ENCODE assay signal across 19 mouse cellular contexts in genomic region chr7:97519935-97520334, GRCm38 (mm10). TPM values are rescaled to one million over a fixed set of nuclear protein-coding genes. Genes with fewer than 3 reads are reported as not detected.
DNase-seq lines count a peak whose midpoint lies in the region; ATAC-seq and TF ChIP-seq lines count a peak whose summit lies in the region.
"Had no signal": no experiment of that assay in that cellular context is flagged by ENCODE, and none has a peak within 500 bp of the region (broad histone marks: within the 10 kb centered on the region; RNA-seq: fewer than 3 reads in every experiment).

No protein-coding gene starts in this region.

- 46% methylated on average over 2 of the region's 2 CpGs for WGBS in forebrain, embryonic 13.5 days
- 85% methylated on average over 2 of the region's 2 CpGs for WGBS in forebrain, embryonic 11.5 days
- 70% methylated on average over 2 of the region's 2 CpGs for WGBS in midbrain, embryonic 15.5 days
- 73% methylated on average over 2 of the region's 2 CpGs for WGBS in midbrain, embryonic 16.5 days

- peak; percentile 80 for ATAC-seq in forebrain, embryonic 13.5 days
- no peak for ATAC-seq in forebrain, embryonic 11.5 days (replicated peaks; ENCODE audit: low FRiP score)
- ATAC-seq in midbrain, embryonic 15.5 days (replicated peaks): 0 out of 2 replicates have a peak, but pooled peaks have one; percentile 17
- no peak for ATAC-seq in midbrain, embryonic 16.5 days
- ATAC-seq: activated CD4-positive, CD25-positive, alpha-beta regulatory T cell, adult 4 months; Patski had no signal

- H3K4me2 ChIP-seq in forebrain, embryonic 13.5 days: no peak overlapping the region
- H3K4me2 ChIP-seq in forebrain, embryonic 11.5 days (ENCODE audit: low read depth, low read length, severe bottlenecking): no peak overlapping the region
- H3K4me2 ChIP-seq in midbrain, embryonic 15.5 days: no peak overlapping the region
- no peak overlapping the region for H3K4me2 ChIP-seq in midbrain, embryonic 16.5 days (ENCODE audit: low read length)
- H3K4me2 ChIP-seq: heart, embryonic 11.5 days; hindbrain, embryonic 14.5 days had no signal

- H3K9ac ChIP-seq in forebrain, embryonic 13.5 days: no peak overlapping the region
- no peak overlapping the region for H3K9ac ChIP-seq in forebrain, embryonic 11.5 days (ENCODE audit: low read length)
- no peak overlapping the region for H3K9ac ChIP-seq in midbrain, embryonic 15.5 days
- H3K9ac ChIP-seq in midbrain, embryonic 16.5 days (ENCODE audit: low read depth, low read length): no peak overlapping the region
- H3K9ac ChIP-seq: hindbrain, embryonic 14.5 days had no signal

- no peak for TF ChIP-seq POLR2A in brain, embryonic 14.5 days (IDR thresholded peaks at IDR 0.05; ENCODE audit: borderline replicate concordance, extremely low read depth, insufficient read depth, insufficient read length, poor library complexity, severe bottlenecking)

- no peak for DNase-seq in forebrain, embryonic 11.5 days (ENCODE audit: low spot score)
- DNase-seq in kidney, postnatal 14 days: peak; percentile 36
- DNase-seq in kidney, adult 11 months: no peak
- DNase-seq in brain, embryonic 14.5 days (ENCODE audit: low read depth): peak; percentile 89
- DNase-seq in embryo, embryonic 10 days (ENCODE audit: low spot score): no peak
- DNase-seq: cerebellum, adult 18-20 months; gastrocnemius, postnatal 25 days; heart, postnatal 14 days; kidney, adult 18-20 months; lung, adult 18-20 months; thymus, postnatal 25 days had no signal

- H3K4me3 ChIP-seq in forebrain, embryonic 13.5 days: no peak overlapping the region
- no peak overlapping the region for H3K4me3 ChIP-seq in forebrain, embryonic 11.5 days (ENCODE audit: low read depth, low read length)
- no peak overlapping the region for H3K4me3 ChIP-seq in midbrain, embryonic 15.5 days
- H3K4me3 ChIP-seq in midbrain, embryonic 16.5 days (ENCODE audit: low read depth, low read length): no peak overlapping the region
- H3K4me3 ChIP-seq: erythroblast, embryonic 14.5 days had no signal

- peaks cover 15% of the 10 kb centered on the region for H3K4me1 ChIP-seq in forebrain, embryonic 13.5 days
- no peaks in the 10 kb centered on the region for H3K4me1 ChIP-seq in forebrain, embryonic 11.5 days (replicated peaks; ENCODE audit: control insufficient read depth, insufficient read depth, low read length)
- peaks cover 4% of the 10 kb centered on the region; the same call in 1 of the 2 replicates for H3K4me1 ChIP-seq in midbrain, embryonic 15.5 days
- no peaks in the 10 kb centered on the region for H3K4me1 ChIP-seq in midbrain, embryonic 16.5 days (ENCODE audit: control insufficient read depth, insufficient read depth, low read length)

- H3K27ac ChIP-seq in forebrain, embryonic 13.5 days: peak overlapping the region; percentile 57; the same call in 1 of the 2 replicates
- no peak overlapping the region for H3K27ac ChIP-seq in forebrain, embryonic 11.5 days (ENCODE audit: low read depth, low read length)
- H3K27ac ChIP-seq in midbrain, embryonic 15.5 days: 0 out of 2 replicates have a peak overlapping the region, but pooled peaks have one; percentile 25
- no peak overlapping the region for H3K27ac ChIP-seq in midbrain, embryonic 16.5 days (ENCODE audit: low read length)
- H3K27ac ChIP-seq: hindbrain, embryonic 14.5 days had no signal

- H3K27me3 ChIP-seq in forebrain, embryonic 13.5 days: no peaks in the 10 kb centered on the region
- no peaks in the 10 kb centered on the region for H3K27me3 ChIP-seq in forebrain, embryonic 11.5 days (ENCODE audit: control insufficient read depth, insufficient read depth, low read length)
- H3K27me3 ChIP-seq in midbrain, embryonic 15.5 days (replicated peaks): no peaks in the 10 kb centered on the region
- H3K27me3 ChIP-seq in midbrain, embryonic 16.5 days (ENCODE audit: control insufficient read depth, insufficient read depth, low read depth, low read length): no peaks in the 10 kb centered on the region
- H3K27me3 ChIP-seq: Patski had no signal

- peaks cover 65% of the 10 kb centered on the region for H3K36me3 ChIP-seq in forebrain, embryonic 13.5 days (ENCODE audit: poor library complexity, severe bottlenecking)
- H3K36me3 ChIP-seq in forebrain, embryonic 11.5 days (ENCODE audit: control insufficient read depth, insufficient read depth, low read length): no peaks in the 10 kb centered on the region; the same call in 1 of the 2 replicates
- H3K36me3 ChIP-seq in midbrain, embryonic 15.5 days (replicated peaks): peaks cover 53% of the 10 kb centered on the region
- peaks cover 28% of the 10 kb centered on the region for H3K36me3 ChIP-seq in midbrain, embryonic 16.5 days (ENCODE audit: control insufficient read depth, insufficient read depth, low read length)

- no peaks in the 10 kb centered on the region for H3K9me3 ChIP-seq in forebrain, embryonic 13.5 days (replicated peaks)
- H3K9me3 ChIP-seq in forebrain, embryonic 11.5 days (ENCODE audit: control insufficient read depth, low read length): no peaks in the 10 kb centered on the region
- no peaks in the 10 kb centered on the region for H3K9me3 ChIP-seq in midbrain, embryonic 15.5 days
- no peaks in the 10 kb centered on the region for H3K9me3 ChIP-seq in midbrain, embryonic 16.5 days (replicated peaks; ENCODE audit: control insufficient read depth, low read length, poor library complexity, severe bottlenecking)

- TF ChIP-seq CTCF in brain, embryonic 14.5 days (IDR thresholded peaks at IDR 0.05; ENCODE audit: borderline replicate concordance, extremely low read depth, insufficient read depth, insufficient read length): no peak

RNA-seq across cellular contexts. Expression of gene Ints4, which starts 39.2 kb away (rescaled TPM):
- polyA plus RNA-seq in forebrain, embryonic 13.5 days (2015; fragmentation: Nextera tagmentation; extraction: Ambion mirVana): 53.5 and 54.1 TPM in 2 replicates
- 63.4 and 71.5 TPM in 2 replicates for polyA plus RNA-seq in forebrain, embryonic 11.5 days (2014; fragmentation: Nextera tagmentation; extraction: Ambion mirVana)
- 40.7 and 48.3 TPM in 2 replicates for polyA plus RNA-seq in midbrain, embryonic 15.5 days (2015; fragmentation: Nextera tagmentation; extraction: Ambion mirVana)
- 35.5 and 36.5 TPM in 2 replicates for polyA plus RNA-seq in midbrain, embryonic 16.5 days (2015; fragmentation: Nextera tagmentation; extraction: Ambion mirVana)
- 80.7 and 93.5 TPM in 2 replicates for polyA plus RNA-seq in brain, embryonic 14.5 days (2012; rRNA removed)

RNA-seq across cellular contexts. Expression of gene Aamdc, which starts 59.4 kb away (rescaled TPM):
- 42.7 and 46.3 TPM in 2 replicates for polyA plus RNA-seq in forebrain, embryonic 13.5 days (2015; fragmentation: Nextera tagmentation; extraction: Ambion mirVana)
- 30.5 and 34.3 TPM in 2 replicates for polyA plus RNA-seq in forebrain, embryonic 11.5 days (2014; fragmentation: Nextera tagmentation; extraction: Ambion mirVana)
- 54.1 and 60.7 TPM in 2 replicates for polyA plus RNA-seq in midbrain, embryonic 15.5 days (2015; fragmentation: Nextera tagmentation; extraction: Ambion mirVana)
- 52.6 and 53.8 TPM in 2 replicates for polyA plus RNA-seq in midbrain, embryonic 16.5 days (2015; fragmentation: Nextera tagmentation; extraction: Ambion mirVana)
- 28.3 and 36.3 TPM in 2 replicates for polyA plus RNA-seq in brain, embryonic 14.5 days (2012; rRNA removed)

RNA-seq across cellular contexts. Expression of gene Rsf1, which starts 59.8 kb away (rescaled TPM):
- polyA plus RNA-seq in forebrain, embryonic 13.5 days (2015; fragmentation: Nextera tagmentation; extraction: Ambion mirVana): 38.1 and 41.7 TPM in 2 replicates
- polyA plus RNA-seq in forebrain, embryonic 11.5 days (2014; fragmentation: Nextera tagmentation; extraction: Ambion mirVana): 25.7 and 25.8 TPM in 2 replicates
- polyA plus RNA-seq in midbrain, embryonic 15.5 days (2015; fragmentation: Nextera tagmentation; extraction: Ambion mirVana): 29.2 and 30.1 TPM in 2 replicates
- 26.9 and 35.6 TPM in 2 replicates for polyA plus RNA-seq in midbrain, embryonic 16.5 days (2015; fragmentation: Nextera tagmentation; extraction: Ambion mirVana)
- 11.9 and 17.3 TPM in 2 replicates for polyA plus RNA-seq in brain, embryonic 14.5 days (2012; rRNA removed)

Comparison
In these comparisons a context has a peak if more than half of its experiments do, and no peak if none do; other contexts are left out.
1. ATAC-seq: peak in forebrain, embryonic 13.5 days (single experiment) and midbrain, embryonic 15.5 days (single experiment); none in forebrain, embryonic 11.5 days (single experiment) and midbrain, embryonic 16.5 days (single experiment).
2. H3K27ac ChIP-seq: peak in forebrain, embryonic 13.5 days (single experiment) and midbrain, embryonic 15.5 days (single experiment); none in forebrain, embryonic 11.5 days (single experiment) and midbrain, embryonic 16.5 days (single experiment).
3. DNase-seq: peak in kidney, postnatal 14 days (single experiment) and brain, embryonic 14.5 days (single experiment); none in forebrain, embryonic 11.5 days (single experiment), kidney, adult 11 months (single experiment) and embryo, embryonic 10 days (single experiment).